Mouse (Mus musculus): ENCODE measurements around the gene Hist2h3c2. TPM values are rescaled to one million over a fixed set of nuclear protein-coding genes. Genes with fewer than 3 reads are reported as not detected.

The Hist2h3c2 gene
- total and polyA plus RNA-seq, 3 experiments: 1.3 to 1,173 (median 15.3) TPM

DNA sequence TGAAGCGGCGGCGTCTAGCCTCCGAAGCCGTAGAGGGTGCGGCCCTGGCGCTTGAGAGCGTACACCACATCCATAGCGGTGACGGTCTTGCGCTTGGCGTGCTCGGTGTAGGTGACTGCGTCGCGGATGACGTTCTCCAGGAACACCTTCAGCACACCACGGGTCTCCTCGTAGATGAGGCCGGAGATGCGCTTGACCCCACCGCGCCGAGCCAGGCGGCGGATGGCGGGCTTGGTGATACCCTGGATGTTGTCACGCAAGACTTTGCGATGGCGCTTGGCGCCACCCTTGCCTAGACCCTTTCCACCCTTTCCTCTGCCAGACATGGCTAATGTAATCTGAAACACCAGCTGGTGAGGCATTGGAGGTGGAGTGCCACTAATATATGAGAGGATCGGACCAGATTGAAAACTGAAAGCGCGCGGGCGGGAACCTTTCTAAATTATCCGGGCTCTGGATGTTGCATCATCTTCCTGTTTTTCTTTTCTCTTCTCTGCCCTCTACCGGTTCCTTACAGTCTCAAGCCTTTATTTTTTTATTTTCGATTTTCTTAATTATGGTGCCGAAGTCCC lies 24.1 kb upstream of the Hist2h3c2 start, which contains the start of gene Hist2h4 (continued):
- peak; percentile 93 for TF ChIP-seq JUND (conservative IDR thresholded peaks at IDR 0.05; ENCODE audit: low read depth, low read length)
- peak; percentile 74 for TF ChIP-seq JUN (IDR thresholded peaks at IDR 0.05; ENCODE audit: insufficient read depth, low read depth, low read length)
- peak; percentile 100 for TF ChIP-seq ZMIZ1 (IDR thresholded peaks at IDR 0.05; ENCODE audit: low read depth, low read length)
- TF ChIP-seq E2F4 (IDR thresholded peaks at IDR 0.05; ENCODE audit: insufficient replicate concordance, low read depth, low read length): peak; percentile 100
- no peak for TF ChIP-seq MAX (IDR thresholded peaks at IDR 0.05; ENCODE audit: low read length)
- TF ChIP-seq NELFE (IDR thresholded peaks at IDR 0.05; ENCODE audit: low read depth, low read length): peak; percentile 100
- peak; percentile 28; the same call in 1 of the 2 replicates for TF ChIP-seq NRF1 (IDR thresholded peaks at IDR 0.05; ENCODE audit: low read depth, low read length)
- peak; percentile 64; the same call in 1 of the 2 replicates for TF ChIP-seq MXI1 (IDR thresholded peaks at IDR 0.05; ENCODE audit: low read depth, low read length)
- peak; percentile 71 for TF ChIP-seq ELF1 (IDR thresholded peaks at IDR 0.05; ENCODE audit: low read depth, low read length)
- peak; percentile 97 for TF ChIP-seq POLR2A (IDR thresholded peaks at IDR 0.05; ENCODE audit: low read depth, low read length)
- peak; percentile 99 for TF ChIP-seq TBP (conservative IDR thresholded peaks at IDR 0.05; ENCODE audit: low read depth, low read length)

DNA sequence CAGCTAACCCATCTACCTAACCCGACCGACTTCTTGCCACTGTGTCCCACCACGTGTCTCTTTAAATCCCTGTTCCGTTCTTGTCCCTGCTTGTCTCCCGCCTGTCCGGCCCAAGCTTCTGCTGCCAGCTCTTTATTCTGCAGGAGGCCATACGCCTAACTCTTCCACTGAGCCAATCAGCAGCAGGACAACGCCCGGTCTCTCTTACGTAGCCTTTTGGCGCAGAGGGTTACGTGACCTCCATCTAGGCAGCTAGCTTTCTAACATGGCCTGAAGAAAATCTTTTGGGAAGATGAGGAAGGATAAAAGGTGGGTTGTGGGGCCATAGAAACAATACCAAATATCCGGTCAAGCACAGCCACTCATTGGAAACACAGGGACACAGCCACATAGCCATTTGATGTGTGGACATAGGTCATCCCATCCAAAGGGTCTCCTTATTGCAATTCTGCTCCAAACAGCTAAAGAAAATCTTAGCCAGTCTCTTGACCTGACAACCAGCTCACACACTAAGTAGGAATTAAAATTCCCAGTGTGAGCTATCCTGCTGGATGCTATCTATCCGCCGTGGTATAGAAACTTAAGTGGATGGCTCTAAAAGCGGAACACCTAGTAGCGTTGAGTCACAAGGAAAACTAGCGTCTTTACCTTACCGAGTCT lies 23.4 kb upstream of the Hist2h3c2 start:
- peak; percentile 90 for DNase-seq (ENCODE audit: extremely low read depth)
- Histone ChIP-seq H3K4me3 (replicated peaks in 1 of 3; ENCODE audit: low read depth in 2 of 3, low read length in 2 of 3, poor library complexity in 1 of 3) (peak overlapping the region; percentile 62 to 67 (median 63)), H3K27ac (ENCODE audit: insufficient read depth, low read depth) (peak overlapping the region; percentile 98), H3K79me2 (replicated peaks; ENCODE audit: control insufficient read depth, extremely low read depth, insufficient read depth, poor library complexity, severe bottlenecking) (0 out of 2 replicates have a peak, but pooled peaks cover 10% of the 10 kb centered on the region), H3K4me1 (ENCODE audit: control insufficient read depth in 1 of 2, insufficient read depth in 2 of 2) (peaks cover 0 to 40% of the 10 kb centered on the region in 2 experiments; a peak in 3 of 4 replicates), H3K27me3 (replicated peaks) (no peaks in the 10 kb centered on the region), H3K9me3 (replicated peaks; ENCODE audit: low read length) (no peaks in the 10 kb centered on the region), H3K36me3 (replicated peaks in 1 of 2; ENCODE audit: control insufficient read depth in 1 of 2, insufficient read depth in 1 of 2, low read length in 1 of 2) (no peaks in the 10 kb centered on the region), H3K9ac (ENCODE audit: insufficient read depth, low read depth) (peak overlapping the region; percentile 85), H3K4me2 (ENCODE audit: insufficient read depth, low read depth, poor library complexity, severe bottlenecking) (peak overlapping the region; percentile 81)
- dilution Hi-C loops (cut with MboI; ENCODE audit: extremely low pct_ligation_motif_present, extremely low pct_unique_long_range_greater_than_20kb, low sequenced_read_pairs): no loop called here
- in situ Hi-C loops (cut with MboI; ENCODE audit: low pct_ligation_motif_present, low pct_unique_long_range_greater_than_20kb, low sequenced_read_pairs): no loop called here
- TF ChIP-seq MAZ (IDR thresholded peaks at IDR 0.05; ENCODE audit: low read depth, low read length) (no peak; the same call in 1 of the 2 replicates), CHD2 (IDR thresholded peaks at IDR 0.05; ENCODE audit: low read length) (peak; percentile 54; the same call in 1 of the 2 replicates), ELF1 (IDR thresholded peaks at IDR 0.05; ENCODE audit: low read depth, low read length) (no peak), CTCF (conservative IDR thresholded peaks at IDR 0.05 in 1 of 2, IDR thresholded peaks at IDR 0.05 in 1 of 2; ENCODE audit: low read depth in 2 of 2, low read length in 2 of 2) (no peak), RAD21 (IDR thresholded peaks at IDR 0.05; ENCODE audit: low read depth, low read length) (no peak), EP300 (IDR thresholded peaks at IDR 0.05; ENCODE audit: low read length) (no peak), NELFE (IDR thresholded peaks at IDR 0.05; ENCODE audit: low read depth, low read length) (no peak; the same call in 1 of the 2 replicates), ZNF384 (IDR thresholded peaks at IDR 0.05; ENCODE audit: low read depth, low read length) (no peak), ETS1 (conservative IDR thresholded peaks at IDR 0.05; ENCODE audit: low read depth, low read length) (no peak), MXI1 (IDR thresholded peaks at IDR 0.05; ENCODE audit: low read depth, low read length) (peak; percentile 79; the same call in 1 of the 2 replicates), POLR2AphosphoS2 (IDR thresholded peaks at IDR 0.05; ENCODE audit: low read depth, low read length) (peak; percentile 100), MYC (IDR thresholded peaks at IDR 0.05; ENCODE audit: low read depth, low read length) (peak; percentile 62; the same call in 1 of the 2 replicates), USF1 (IDR thresholded peaks at IDR 0.05; ENCODE audit: low read depth, low read length) (no peak), ZKSCAN1 (IDR thresholded peaks at IDR 0.05; ENCODE audit: borderline replicate concordance, low read depth, low read length) (no peak), JUND (conservative IDR thresholded peaks at IDR 0.05; ENCODE audit: low read depth, low read length) (no peak), SMC3 (IDR thresholded peaks at IDR 0.05; ENCODE audit: low read depth, low read length) (no peak; the same call in 1 of the 2 replicates), GABPA (IDR thresholded peaks at IDR 0.05; ENCODE audit: insufficient replicate concordance, low read depth, low read length) (no peak), MAFK (IDR thresholded peaks at IDR 0.05; ENCODE audit: insufficient replicate concordance, low read length) (no peak), USF2 (conservative IDR thresholded peaks at IDR 0.05; ENCODE audit: low read depth, low read length) (no peak), TCF12 (IDR thresholded peaks at IDR 0.05; ENCODE audit: low read depth, low read length) (peak; percentile 10; the same call in 1 of the 2 replicates), SIN3A (IDR thresholded peaks at IDR 0.05; ENCODE audit: low read length) (no peak; the same call in none of the 2 replicates), UBTF (IDR thresholded peaks at IDR 0.05; ENCODE audit: low read depth, low read length) (no peak), E2F4 (IDR thresholded peaks at IDR 0.05; ENCODE audit: insufficient replicate concordance, low read depth, low read length) (no peak), TBP (conservative IDR thresholded peaks at IDR 0.05; ENCODE audit: low read depth, low read length) (peak; percentile 82), KAT2A (IDR thresholded peaks at IDR 0.05; ENCODE audit: insufficient replicate concordance, low read length) (no peak), POLR2A (IDR thresholded peaks at IDR 0.05; ENCODE audit: low read depth, low read length) (peak; percentile 78), ZMIZ1 (IDR thresholded peaks at IDR 0.05; ENCODE audit: low read depth, low read length) (no peak; the same call in 1 of the 2 replicates), JUN (IDR thresholded peaks at IDR 0.05; ENCODE audit: insufficient read depth, low read depth, low read length) (no peak), ZC3H11A (IDR thresholded peaks at IDR 0.05; ENCODE audit: low read depth, low read length) (no peak), NRF1 (IDR thresholded peaks at IDR 0.05; ENCODE audit: low read depth, low read length) (no peak), BHLHE40 (IDR thresholded peaks at IDR 0.05; ENCODE audit: low read depth, low read length) (no peak; the same call in 1 of the 2 replicates)
